Mouse (Mus musculus) olfactory bulb, adult 2 months (tissue): ENCODE results near the gene Agfg1.

Source experiments
- CTCF ChIP-seq: fragments of 200-500 bp; IDR thresholded peaks from 2 replicates; pipeline ENCODE4 v1.5.1; 2012; ENCODE audit warnings: low read depth, mild to moderate bottlenecking, low read length, moderate library complexity; ENCODE audit not compliant: insufficient read depth
- POLR2A ChIP-seq: fragments of 200-500 bp; IDR thresholded peaks from 2 replicates; pipeline ENCODE4 v1.6.1; 2012; ENCODE audit warnings: mild to moderate bottlenecking, low read depth, low read length, moderate library complexity; ENCODE audit not compliant: insufficient read depth

GRCm38 (mm10) chr1:82834572-82834971 is 4.7 kb upstream of the Agfg1 start:
- no peak for TF ChIP-seq CTCF
- no peak for TF ChIP-seq POLR2A
